Mouse (Mus musculus): ENCODE measurements around the gene Asns. TPM values are rescaled to one million over a fixed set of nuclear protein-coding genes. Genes with fewer than 3 reads are reported as not detected.

The Asns gene
- polyA plus RNA-seq, 1 experiment: 85.4 TPM

GRCm38 (mm10) chr6:7695901-7696300 is 2.8 kb upstream of the Asns start:
- DNase-seq: no peak
- TF ChIP-seq CTCF (IDR thresholded peaks at IDR 0.05; ENCODE audit: borderline replicate concordance, insufficient read depth, low read depth, low read length): no peak
- no peak for TF ChIP-seq POLR2A (IDR thresholded peaks at IDR 0.05; ENCODE audit: borderline replicate concordance, insufficient read depth, low read length)
- Histone ChIP-seq H3K4me1 (ENCODE audit: control insufficient read depth, insufficient read depth, low read length) (no peaks in the 10 kb centered on the region; the same call in 1 of the 2 replicates), H3K4me3 (replicated peaks; ENCODE audit: insufficient read depth, low read depth, low read length) (no peak overlapping the region), H3K27ac (ENCODE audit: insufficient read depth, low read length) (no peak overlapping the region), H3K27me3 (ENCODE audit: control insufficient read depth, insufficient read depth, low read length) (no peaks in the 10 kb centered on the region)
- 82% methylated on average over 4 of the region's 4 CpGs for WGBS

GRCm38 (mm10) chr6:7693666-7694065 is 612 bp upstream of the Asns start:
- Histone ChIP-seq H3K27ac (ENCODE audit: insufficient read depth, low read length) (no peak overlapping the region), H3K4me1 (ENCODE audit: control insufficient read depth, insufficient read depth, low read length) (no peaks in the 10 kb centered on the region; the same call in 1 of the 2 replicates), H3K4me3 (replicated peaks; ENCODE audit: insufficient read depth, low read depth, low read length) (no peak overlapping the region), H3K27me3 (ENCODE audit: control insufficient read depth, insufficient read depth, low read length) (no peaks in the 10 kb centered on the region)
- WGBS: 62% methylated on average over 5 of the region's 5 CpGs
- TF ChIP-seq POLR2A (IDR thresholded peaks at IDR 0.05; ENCODE audit: borderline replicate concordance, insufficient read depth, low read length): no peak
- DNase-seq: peak in 1 of 2 experiments; percentile 18

GRCm38 (mm10) chr6:7692451-7692850 is 603 bp downstream of the Asns start:
- H3K27ac ChIP-seq (ENCODE audit: insufficient read depth, low read length): peak overlapping the region; percentile 55; the same call in 1 of the 2 replicates
- H3K4me1 ChIP-seq (ENCODE audit: control insufficient read depth, insufficient read depth, low read length): no peaks in the 10 kb centered on the region; the same call in 1 of the 2 replicates
- H3K4me3 ChIP-seq (replicated peaks; ENCODE audit: insufficient read depth, low read depth, low read length): peak overlapping the region; percentile 83
- no peaks in the 10 kb centered on the region for H3K27me3 ChIP-seq (ENCODE audit: control insufficient read depth, insufficient read depth, low read length)
- TF ChIP-seq CTCF (IDR thresholded peaks at IDR 0.05; ENCODE audit: borderline replicate concordance, insufficient read depth, low read depth, low read length) (no peak), POLR2A (IDR thresholded peaks at IDR 0.05; ENCODE audit: borderline replicate concordance, insufficient read depth, low read length) (no peak)
- DNase-seq: peak in 1 of 2 experiments; percentile 46
- WGBS: under 1% methylated on average over 12 of the region's 12 CpGs

GRCm38 (mm10) chr6:7692037-7692436 is 1.0 kb downstream of the Asns start:
- 47% methylated on average over 15 of the region's 15 CpGs for WGBS
- H3K27ac ChIP-seq (ENCODE audit: insufficient read depth, low read length): no peak overlapping the region
- H3K27me3 ChIP-seq (ENCODE audit: control insufficient read depth, insufficient read depth, low read length): no peaks in the 10 kb centered on the region
- no peak for TF ChIP-seq POLR2A (IDR thresholded peaks at IDR 0.05; ENCODE audit: borderline replicate concordance, insufficient read depth, low read length)
- TF ChIP-seq CTCF (IDR thresholded peaks at IDR 0.05; ENCODE audit: borderline replicate concordance, insufficient read depth, low read depth, low read length): no peak
- no peak for DNase-seq
- H3K4me1 ChIP-seq (ENCODE audit: control insufficient read depth, insufficient read depth, low read length): no peaks in the 10 kb centered on the region; the same call in 1 of the 2 replicates
- peak overlapping the region; percentile 83 for H3K4me3 ChIP-seq (replicated peaks; ENCODE audit: insufficient read depth, low read depth, low read length)

- no peak for DNase-seq
- no peaks in the 10 kb centered on the region for H3K27me3 ChIP-seq (ENCODE audit: control insufficient read depth, insufficient read depth, low read length)
- H3K27ac ChIP-seq (ENCODE audit: insufficient read depth, low read length): no peak overlapping the region
- H3K4me3 ChIP-seq (replicated peaks; ENCODE audit: insufficient read depth, low read depth, low read length): no peak overlapping the region
- no peaks in the 10 kb centered on the region; the same call in 1 of the 2 replicates for H3K4me1 ChIP-seq (ENCODE audit: control insufficient read depth, insufficient read depth, low read length)
- no peak for TF ChIP-seq CTCF (IDR thresholded peaks at IDR 0.05; ENCODE audit: borderline replicate concordance, insufficient read depth, low read depth, low read length)
- TF ChIP-seq POLR2A (IDR thresholded peaks at IDR 0.05; ENCODE audit: borderline replicate concordance, insufficient read depth, low read length): no peak
- WGBS: 98% methylated on average over 9 of the region's 9 CpGs
Observed at GRCm38 (mm10) chr6:7690456-7690855, 2.6 kb downstream of the Asns start.

GRCm38 (mm10) chr6:7689180-7689579 is 3.9 kb downstream of the Asns start:
- TF ChIP-seq CTCF (IDR thresholded peaks at IDR 0.05; ENCODE audit: borderline replicate concordance, insufficient read depth, low read depth, low read length) (no peak), POLR2A (IDR thresholded peaks at IDR 0.05; ENCODE audit: borderline replicate concordance, insufficient read depth, low read length) (no peak)
- 84% methylated on average over 12 of the region's 12 CpGs for WGBS
- DNase-seq: no peak

GRCm38 (mm10) chr6:7686047-7686446 is 7.0 kb downstream of the Asns start:
- DNase-seq: no peak
- 83% methylated on average over 2 of the region's 2 CpGs for WGBS
- Histone ChIP-seq H3K4me3 (replicated peaks; ENCODE audit: insufficient read depth, low read depth, low read length) (no peak overlapping the region), H3K27me3 (ENCODE audit: control insufficient read depth, insufficient read depth, low read length) (no peaks in the 10 kb centered on the region), H3K4me1 (ENCODE audit: control insufficient read depth, insufficient read depth, low read length) (no peaks in the 10 kb centered on the region), H3K27ac (ENCODE audit: insufficient read depth, low read length) (no peak overlapping the region)
- TF ChIP-seq CTCF (IDR thresholded peaks at IDR 0.05; ENCODE audit: borderline replicate concordance, insufficient read depth, low read depth, low read length) (no peak), POLR2A (IDR thresholded peaks at IDR 0.05; ENCODE audit: borderline replicate concordance, insufficient read depth, low read length) (no peak)

More at GRCm38 (mm10) chr6:7689180-7689579, 3.9 kb downstream of the Asns start:
- Histone ChIP-seq H3K27ac (ENCODE audit: insufficient read depth, low read length) (no peak overlapping the region), H3K4me3 (replicated peaks; ENCODE audit: insufficient read depth, low read depth, low read length) (no peak overlapping the region), H3K4me1 (ENCODE audit: control insufficient read depth, insufficient read depth, low read length) (no peaks in the 10 kb centered on the region; the same call in 1 of the 2 replicates), H3K27me3 (ENCODE audit: control insufficient read depth, insufficient read depth, low read length) (no peaks in the 10 kb centered on the region)

- H3K4me1 ChIP-seq (ENCODE audit: control insufficient read depth, insufficient read depth, low read length): no peaks in the 10 kb centered on the region
- H3K4me3 ChIP-seq (replicated peaks; ENCODE audit: insufficient read depth, low read depth, low read length): no peak overlapping the region
- TF ChIP-seq POLR2A (IDR thresholded peaks at IDR 0.05; ENCODE audit: borderline replicate concordance, insufficient read depth, low read length) (no peak), CTCF (IDR thresholded peaks at IDR 0.05; ENCODE audit: borderline replicate concordance, insufficient read depth, low read depth, low read length) (no peak)
- H3K27me3 ChIP-seq (ENCODE audit: control insufficient read depth, insufficient read depth, low read length): no peaks in the 10 kb centered on the region
- DNase-seq: no peak
- 83% methylated on average over 8 of the region's 8 CpGs for WGBS
- no peak overlapping the region for H3K27ac ChIP-seq (ENCODE audit: insufficient read depth, low read length)
Observed at GRCm38 (mm10) chr6:7676194-7676901, 16.7 kb downstream of the Asns start.
